8 mouse cellular contexts compared by ENCODE assay signal in the genomic region with DNA sequence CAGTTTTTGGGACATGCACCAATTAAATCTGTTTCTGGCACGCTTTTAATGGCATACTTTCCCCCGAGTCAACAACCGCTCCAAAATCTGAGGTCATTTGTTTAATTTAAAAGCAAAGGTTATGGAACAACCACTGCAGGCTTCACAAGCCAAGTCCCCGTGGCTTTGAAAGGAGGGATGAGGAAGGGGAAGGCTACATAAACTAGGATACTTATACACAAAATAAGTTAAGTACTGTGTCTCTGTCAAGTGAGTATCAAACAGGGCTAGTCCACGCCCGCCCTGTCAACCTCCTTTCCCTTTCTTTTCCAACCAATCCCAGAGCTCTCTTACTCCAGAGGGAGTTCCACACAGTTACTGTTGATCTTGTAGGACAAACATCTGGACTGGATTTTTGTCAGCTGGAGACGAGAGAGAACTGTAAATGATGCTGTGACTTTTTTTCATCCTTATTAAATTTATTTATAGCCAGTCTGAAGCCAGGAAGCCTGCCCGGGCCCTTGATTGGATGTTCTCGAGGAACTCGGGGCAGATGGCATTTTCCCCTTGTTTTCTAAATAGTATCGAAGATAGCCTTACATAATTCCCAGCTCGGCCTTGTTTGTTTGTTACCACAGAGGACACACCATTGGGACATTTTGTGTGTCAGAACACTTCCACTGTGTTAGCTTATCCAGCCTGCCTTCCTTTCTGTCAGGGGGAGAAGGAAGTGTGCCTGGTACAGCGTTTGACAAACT.
DNase-seq lines count a peak whose midpoint lies in the region; ATAC-seq and TF ChIP-seq lines count a peak whose summit lies in the region.

No protein-coding gene starts in this region.

- 0 out of 2 replicates have a peak overlapping the region, but pooled peaks have one; percentile 1 for H3K4me2 ChIP-seq in heart, embryonic 13.5 days

- no peaks in the 10 kb centered on the region for H3K36me3 ChIP-seq in heart, embryonic 13.5 days
- H3K36me3 ChIP-seq in thymus, adult 2 months (ENCODE audit: control insufficient read depth, insufficient read depth, low read length): no peaks in the 10 kb centered on the region

- TF ChIP-seq POLR2A in thymus, adult 2 months (IDR thresholded peaks at IDR 0.05; ENCODE audit: control insufficient read depth, extremely low read depth, insufficient read depth, low read length, poor library complexity): no peak

- no peak overlapping the region for H3K9ac ChIP-seq in heart, embryonic 13.5 days

- DNase-seq in MN1 (ENCODE audit: low spot score): peak; percentile 78
- DNase-seq in R1 (ENCODE audit: low read depth, low spot score): peak; percentile 19
- DNase-seq in kidney, postnatal 4 days: peak; percentile 59 to 73
- no peak for DNase-seq in thymus, adult 2 months
- DNase-seq in cerebellum, adult 9-11 months: no peak
- DNase-seq in frontal cortex, postnatal 10 days (ENCODE audit: low spot score in 2 of 2): no peak
- no peak for DNase-seq in right cerebral cortex, postnatal 25 days

- peak overlapping the region; percentile 77 for H3K27ac ChIP-seq in heart, embryonic 13.5 days (replicated peaks)
- H3K27ac ChIP-seq in thymus, adult 2 months (ENCODE audit: control insufficient read depth, insufficient read depth, low read length): no peak overlapping the region

- H3K4me3 ChIP-seq in heart, embryonic 13.5 days: no peak overlapping the region
- H3K4me3 ChIP-seq in thymus, adult 2 months (ENCODE audit: control insufficient read depth, insufficient read depth, low read length): no peak overlapping the region

- peaks cover 47% of the 10 kb centered on the region for H3K4me1 ChIP-seq in heart, embryonic 13.5 days
- H3K4me1 ChIP-seq in thymus, adult 2 months (replicated peaks; ENCODE audit: control insufficient read depth, insufficient read depth, low read length): no peaks in the 10 kb centered on the region

- TF ChIP-seq CTCF in thymus, adult 2 months (IDR thresholded peaks at IDR 0.05; ENCODE audit: borderline replicate concordance, control insufficient read depth, extremely low read depth, insufficient read depth, low read length, poor library complexity): no peak

- H3K27me3 ChIP-seq in heart, embryonic 13.5 days (replicated peaks): no peaks in the 10 kb centered on the region
- H3K27me3 ChIP-seq in thymus, adult 2 months (ENCODE audit: control insufficient read depth, insufficient read depth, low read length): no peaks in the 10 kb centered on the region

- no peak for ATAC-seq in heart, embryonic 13.5 days (ENCODE audit: extremely low read depth, insufficient number of reproducible peaks, low FRiP score, low TSS enrichment)

- H3K9me3 ChIP-seq in heart, embryonic 13.5 days: no peaks in the 10 kb centered on the region

- 54% methylated on average over 13 of the region's 13 CpGs for WGBS in heart, embryonic 13.5 days
- 92% methylated on average over 13 of the region's 13 CpGs for WGBS in thymus, adult 2 months

Comparison
In these comparisons a context has a peak if more than half of its experiments do, and no peak if none do; other contexts are left out.
1. DNase-seq: peak in MN1 (single experiment), R1 (single experiment) and kidney, postnatal 4 days (2 of 2); none in thymus, adult 2 months (single experiment), cerebellum, adult 9-11 months (single experiment), frontal cortex, postnatal 10 days (0 of 2) and right cerebral cortex, postnatal 25 days (single experiment).